In genomic region chr8:105264024-105264982, GRCm38 (mm10) we compare ENCODE assay signal across 8 mouse cellular contexts. TPM values are rescaled to one million over a fixed set of nuclear protein-coding genes. Genes with fewer than 3 reads are reported as not detected.
DNase-seq lines count a peak whose midpoint lies in the region; ATAC-seq and TF ChIP-seq lines count a peak whose summit lies in the region.

Tradd (minus strand) TSS chr8:105264609.
Fbxl8 (plus strand) TSS chr8:105264648.

- TF ChIP-seq CTCF in gastrocnemius, adult 2 months (IDR thresholded peaks at IDR 0.05): no peak; the same call in 1 of the 2 replicates

- no peak for ATAC-seq in cerebellum, adult (ENCODE audit: insufficient number of reproducible peaks, low FRiP score, low TSS enrichment)
- peak; percentile 7; the same call in 1 of the 2 replicates for ATAC-seq in hindbrain, embryonic 16.5 days
- ATAC-seq in liver, embryonic 12.5 days: peak; percentile 85

- H3K4me3 ChIP-seq in gastrocnemius, adult 2 months: peak within 1 kb of the TSS; percentile 90
- peak within 1 kb of the TSS; percentile 68 for H3K4me3 ChIP-seq in hindbrain, embryonic 16.5 days (ENCODE audit: low read length)
- peak within 1 kb of the TSS; percentile 76 for H3K4me3 ChIP-seq in liver, embryonic 12.5 days

- DNase-seq in cerebellum, adult 11 months: peak; percentile 50
- DNase-seq in cerebellum, adult 8-10 months: peak; percentile 56
- DNase-seq in gastrocnemius, adult 2 months: peak; percentile 88
- DNase-seq in naive thymus-derived CD4-positive, alpha-beta T cell, adult 2 months (ENCODE audit: low read depth): peak; percentile 75
- DNase-seq in thymus, postnatal 0 days (ENCODE audit: low spot score): peak; percentile 74

- under 1% methylated on average over 46 of the region's 54 CpGs for WGBS in hindbrain, embryonic 16.5 days
- 2% methylated on average over 54 of the region's 54 CpGs for WGBS in liver, embryonic 12.5 days (ENCODE audit: insufficient replicate concordance)

- H3K27me3 ChIP-seq in hindbrain, embryonic 16.5 days (replicated peaks; ENCODE audit: control insufficient read depth, insufficient read depth, low read length): peaks cover 36% of the 10 kb centered on the region
- H3K27me3 ChIP-seq in liver, embryonic 12.5 days (replicated peaks): peaks cover 85% of the 10 kb centered on the region

- peaks cover 26% of the 10 kb centered on the region for H3K4me1 ChIP-seq in hindbrain, embryonic 16.5 days (ENCODE audit: control insufficient read depth, insufficient read depth, low read depth, low read length)
- peaks cover 57% of the 10 kb centered on the region for H3K4me1 ChIP-seq in liver, embryonic 12.5 days

- H3K9ac ChIP-seq in hindbrain, embryonic 16.5 days (ENCODE audit: low read depth, low read length): peak within 1 kb of the TSS; percentile 71
- H3K9ac ChIP-seq in liver, embryonic 12.5 days: peak within 1 kb of the TSS; percentile 86

- H3K36me3 ChIP-seq in hindbrain, embryonic 16.5 days (ENCODE audit: control insufficient read depth, insufficient read depth, low read length): no peaks in the 10 kb centered on the region
- no peaks in the 10 kb centered on the region for H3K36me3 ChIP-seq in liver, embryonic 12.5 days

- intact Hi-C loops in gastrocnemius, adult 2 months (cut with DNase I): no loop called here

- no peaks in the 10 kb centered on the region; the same call in 1 of the 2 replicates for H3K9me3 ChIP-seq in hindbrain, embryonic 16.5 days (ENCODE audit: control insufficient read depth, low read length)
- H3K9me3 ChIP-seq in liver, embryonic 12.5 days (replicated peaks): 0 out of 2 replicates have a peak, but pooled peaks cover 3% of the 10 kb centered on the region

- peak within 1 kb of the TSS; percentile 82 for H3K27ac ChIP-seq in gastrocnemius, adult 2 months
- H3K27ac ChIP-seq in hindbrain, embryonic 16.5 days (ENCODE audit: low read depth, low read length): no peak within 1 kb of the TSS
- no peak within 1 kb of the TSS for H3K27ac ChIP-seq in liver, embryonic 12.5 days

- peak within 1 kb of the TSS; percentile 90 for H3K4me2 ChIP-seq in hindbrain, embryonic 16.5 days (ENCODE audit: low read length)
- H3K4me2 ChIP-seq in liver, embryonic 12.5 days: peak within 1 kb of the TSS; percentile 95

RNA-seq across cellular contexts. Expression of gene Tradd, which starts in this region (rescaled TPM):
- total RNA-seq in gastrocnemius, adult 2 months (2021): 1 to 10 TPM; 2.4 to 2.9 TPM
- polyA plus RNA-seq in hindbrain, embryonic 16.5 days (2015; fragmentation: Nextera tagmentation; extraction: Ambion mirVana): 20.7 and 21.5 TPM in 2 replicates
- polyA plus RNA-seq in liver, embryonic 12.5 days (2016; fragmentation: Nextera tagmentation; extraction: Ambion mirVana): 17.7 and 18.3 TPM in 2 replicates
- polyA plus RNA-seq in thymus, postnatal 0 days (2015; fragmentation: Nextera tagmentation; extraction: Ambion mirVana): 51.0 and 57.0 TPM in 2 replicates

RNA-seq across cellular contexts. Expression of gene Fbxl8, which starts in this region (rescaled TPM):
- total RNA-seq in gastrocnemius, adult 2 months (2021): 1 to 10 TPM; 1.0 to 1.1 TPM
- polyA plus RNA-seq in hindbrain, embryonic 16.5 days (2015; fragmentation: Nextera tagmentation; extraction: Ambion mirVana): 2.1 and 2.4 TPM in 2 replicates
- polyA plus RNA-seq in liver, embryonic 12.5 days (2016; fragmentation: Nextera tagmentation; extraction: Ambion mirVana): 1.2 and 1.5 TPM in 2 replicates
- polyA plus RNA-seq in thymus, postnatal 0 days (2015; fragmentation: Nextera tagmentation; extraction: Ambion mirVana): 7.6 and 8.2 TPM in 2 replicates
